Mouse (Mus musculus): ENCODE results near the gene Shprh. TPM values are rescaled to one million over a fixed set of nuclear protein-coding genes. Genes with fewer than 3 reads are reported as not detected.
"Not testable (repeated sequence)": the region's sequence is repeated elsewhere in the genome, so short reads cannot be mapped to it uniquely, and the experiment has no call there.

Gene Shprh
- 1.2 and 2.2 TPM in 2 replicates for polyA plus RNA-seq (2012; rRNA removed)

GRCm38 (mm10) chr10:11148884-11149741 lies at the start of gene Shprh:
Shprh (plus strand) TSS chr10:11149427.
- WGBS: 1% methylated on average over 60 of the region's 60 CpGs
- DNase-seq (ENCODE audit: low read depth, low spot score): peak; percentile 93

- no peak for DNase-seq (ENCODE audit: low read depth, low spot score)
- WGBS: 92% methylated on average over 2 of the region's 2 CpGs
These were observed 27.4 kb upstream of the Shprh start for GRCm38 (mm10) chr10:11121781-11122180.

GRCm38 (mm10) chr10:11145580-11145979 lies 3.6 kb upstream of the Shprh start:
- DNase-seq (ENCODE audit: low read depth, low spot score): no peak

- 57% methylated on average over 4 of the region's 4 CpGs for WGBS
- DNase-seq (ENCODE audit: low read depth, low spot score): no peak
These were observed 781 bp upstream of the Shprh start for GRCm38 (mm10) chr10:11148446-11148845.

- DNase-seq (ENCODE audit: low read depth, low spot score): no peak
- under 1% methylated on average over 20 of the region's 20 CpGs for WGBS
These were observed 507 bp downstream of the Shprh start for GRCm38 (mm10) chr10:11149742-11150125.

GRCm38 (mm10) chr10:11151644-11152043 lies 2.4 kb downstream of the Shprh start:
- WGBS: 91% methylated on average over 14 of the region's 14 CpGs
- no peak for DNase-seq (ENCODE audit: low read depth, low spot score)

- no peak for DNase-seq (ENCODE audit: low read depth, low spot score)
- WGBS: 91% methylated on average over 9 of the region's 9 CpGs
These were observed 7.8 kb downstream of the Shprh start for GRCm38 (mm10) chr10:11157039-11157438.

- WGBS: 35% methylated on average over 5 of the region's 5 CpGs
- DNase-seq (ENCODE audit: low read depth, low spot score): no peak
These were observed 15.3 kb downstream of the Shprh start for GRCm38 (mm10) chr10:11164537-11164936.

GRCm38 (mm10) chr10:11170252-11170651 lies 21.0 kb downstream of the Shprh start:
- DNase-seq (ENCODE audit: low read depth, low spot score): no peak
- WGBS: 91% methylated on average over 5 of the region's 5 CpGs

GRCm38 (mm10) chr10:11171615-11172014 lies 22.4 kb downstream of the Shprh start:
- no peak for DNase-seq (ENCODE audit: low read depth, low spot score)
- 76% methylated on average over 4 of the region's 4 CpGs for WGBS

GRCm38 (mm10) chr10:11172519-11172918 lies 23.3 kb downstream of the Shprh start:
- DNase-seq (ENCODE audit: low read depth, low spot score): no peak

- 86% methylated on average over 8 of the region's 8 CpGs for WGBS
- no peak for DNase-seq (ENCODE audit: low read depth, low spot score)
These were observed 26.7 kb downstream of the Shprh start for GRCm38 (mm10) chr10:11175801-11176482.

- no peak for DNase-seq (ENCODE audit: low read depth, low spot score)
- WGBS: 91% methylated on average over 5 of the region's 5 CpGs
These were observed 30.9 kb downstream of the Shprh start for GRCm38 (mm10) chr10:11180077-11180476.

- 37% methylated on average over 1 of the region's 1 CpGs for WGBS
- no peak for DNase-seq (ENCODE audit: low read depth, low spot score)
These were observed 48.1 kb downstream of the Shprh start for GRCm38 (mm10) chr10:11197341-11197740.

GRCm38 (mm10) chr10:11198346-11198745 lies 49.1 kb downstream of the Shprh start:
- no peak for DNase-seq (ENCODE audit: low read depth, low spot score)
- 97% methylated on average over 2 of the region's 2 CpGs for WGBS

GRCm38 (mm10) chr10:11199980-11200379 lies 50.8 kb downstream of the Shprh start:
- WGBS: 78% methylated on average over 4 of the region's 4 CpGs
- no peak for DNase-seq (ENCODE audit: low read depth, low spot score)

- WGBS: 72% methylated on average over 2 of the region's 2 CpGs
- not testable (repeated sequence) for DNase-seq (ENCODE audit: low read depth, low spot score)
These were observed 56.7 kb downstream of the Shprh start for GRCm38 (mm10) chr10:11205883-11206282.

- DNase-seq (ENCODE audit: low read depth, low spot score): no peak
- WGBS: 98% methylated on average over 1 of the region's 1 CpGs
These were observed 59.4 kb downstream of the Shprh start for GRCm38 (mm10) chr10:11208670-11209069.

- WGBS: 71% methylated on average over 4 of the region's 4 CpGs
- DNase-seq (ENCODE audit: low read depth, low spot score): no peak
These were observed 62.8 kb downstream of the Shprh start for GRCm38 (mm10) chr10:11212003-11212402.

- no peak for DNase-seq (ENCODE audit: low read depth, low spot score)
- WGBS: 93% methylated on average over 3 of the region's 3 CpGs
These were observed 77.2 kb downstream of the Shprh start for GRCm38 (mm10) chr10:11226442-11226841.

GRCm38 (mm10) chr10:11229545-11230178 lies 80.4 kb downstream of the Shprh start:
- 17% methylated on average over 6 of the region's 6 CpGs for WGBS
- no peak for DNase-seq (ENCODE audit: low read depth, low spot score)
